Mouse (Mus musculus): ENCODE results near the gene Necab3. TPM values are rescaled to one million over a fixed set of nuclear protein-coding genes. Genes with fewer than 3 reads are reported as not detected.

The Necab3 gene
- 2.4 and 2.5 TPM in 2 replicates for polyA plus RNA-seq (2014; fragmentation: Nextera tagmentation; extraction: Ambion mirVana)

DNA sequence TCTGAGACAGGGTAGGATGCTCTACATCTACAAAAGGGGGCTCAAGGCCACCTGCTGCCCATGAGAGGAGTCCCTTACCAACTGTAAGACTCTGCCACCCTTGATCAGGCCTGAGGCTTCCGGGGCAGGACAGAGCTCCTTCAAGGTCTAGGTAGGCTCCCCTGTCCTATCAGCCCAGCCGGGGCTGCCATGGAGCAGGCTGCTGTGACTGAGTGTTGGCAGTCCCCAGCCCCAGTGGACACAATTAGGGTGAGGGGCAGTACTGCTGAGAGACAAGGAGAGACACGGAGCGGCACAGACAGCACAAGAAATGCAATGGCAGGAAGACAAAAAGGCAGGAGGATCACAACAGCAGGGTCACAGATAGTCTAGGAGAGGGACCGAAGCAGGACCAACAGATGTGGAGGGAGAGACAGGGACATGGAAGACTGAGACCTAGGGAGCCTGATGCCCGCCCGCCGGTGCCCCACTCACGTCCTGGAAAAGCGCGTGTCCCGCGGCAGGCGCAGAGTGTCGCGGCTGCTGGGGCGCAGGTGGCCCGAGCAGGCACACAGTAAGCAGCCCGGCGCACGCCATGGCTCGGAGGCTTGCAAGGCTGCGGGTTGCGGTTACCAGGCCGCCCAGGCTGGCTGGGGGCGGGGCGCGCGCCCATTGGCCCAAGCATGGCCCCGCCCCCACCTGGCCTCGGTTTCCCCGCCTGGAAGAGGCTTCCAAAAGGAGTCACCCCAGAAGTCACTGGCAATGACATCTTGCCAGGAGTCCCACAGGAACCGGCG is at the start of gene Necab3:
Gene Necab3, minus strand, starts transcription at position 627 of the 776 bp plus-strand sequence.
- Histone ChIP-seq H3K4me3 (ENCODE audit: low read length) (peak within 1 kb of the TSS; percentile 31), H3K4me1 (ENCODE audit: control insufficient read depth, insufficient read depth, low read length) (peaks cover 6% of the 10 kb centered on the region; the same call in 1 of the 2 replicates), H3K27ac (ENCODE audit: low read depth, low read length) (no peak within 1 kb of the TSS), H3K36me3 (ENCODE audit: control insufficient read depth, insufficient read depth, low read length) (peaks cover 27% of the 10 kb centered on the region), H3K27me3 (ENCODE audit: control insufficient read depth, insufficient read depth, low read length) (no peaks in the 10 kb centered on the region), H3K4me2 (replicated peaks; ENCODE audit: low read depth, low read length) (peak within 1 kb of the TSS; percentile 60), H3K9ac (ENCODE audit: low read depth, low read length) (peak within 1 kb of the TSS; percentile 46; the same call in 1 of the 2 replicates), H3K9me3 (ENCODE audit: control insufficient read depth, low read length) (no peaks in the 10 kb centered on the region)
- 3% methylated on average over 34 of the region's 34 CpGs for WGBS
- ATAC-seq (ENCODE audit: low FRiP score, low TSS enrichment) = peak; percentile 52

- Histone ChIP-seq H3K9me3 (ENCODE audit: control insufficient read depth, low read length) (no peaks in the 10 kb centered on the region), H3K27ac (ENCODE audit: low read depth, low read length) (no peak overlapping the region), H3K4me1 (ENCODE audit: control insufficient read depth, insufficient read depth, low read length) (peaks cover 11% of the 10 kb centered on the region), H3K36me3 (ENCODE audit: control insufficient read depth, insufficient read depth, low read length) (no peaks in the 10 kb centered on the region), H3K27me3 (ENCODE audit: control insufficient read depth, insufficient read depth, low read length) (no peaks in the 10 kb centered on the region), H3K9ac (ENCODE audit: low read depth, low read length) (no peak overlapping the region), H3K4me2 (replicated peaks; ENCODE audit: low read depth, low read length) (no peak overlapping the region), H3K4me3 (ENCODE audit: low read length) (no peak overlapping the region)
- 77% methylated on average over 1 of the region's 1 CpGs for WGBS
- ATAC-seq (ENCODE audit: low FRiP score, low TSS enrichment) = no peak
Measured at GRCm38 (mm10) chr2:154606965-154607364, 48.3 kb upstream of the Necab3 start.

DNA sequence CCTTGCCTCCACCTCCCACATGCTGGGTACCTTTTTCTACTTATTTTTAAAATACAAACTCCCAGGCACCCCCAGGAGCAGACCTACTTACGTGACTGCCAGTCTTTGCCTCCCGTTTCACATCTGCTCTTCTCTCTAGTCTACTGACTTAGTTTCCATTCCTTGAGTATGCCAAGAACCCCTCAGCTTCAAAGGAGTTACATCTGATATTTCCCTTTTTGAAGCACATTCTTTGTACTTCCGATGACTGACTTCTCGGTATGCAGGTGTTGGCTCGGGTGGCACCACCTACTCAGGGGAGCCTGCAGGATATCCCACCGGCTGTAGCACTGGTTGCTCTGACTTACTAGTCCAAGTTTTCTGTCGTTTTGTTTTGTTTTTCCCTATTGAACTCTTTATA is 45.5 kb upstream of the Necab3 start:
- no peaks in the 10 kb centered on the region for H3K36me3 ChIP-seq (ENCODE audit: control insufficient read depth, insufficient read depth, low read length)
- peak overlapping the region; percentile 42; the same call in 1 of the 2 replicates for H3K9ac ChIP-seq (ENCODE audit: low read depth, low read length)
- peak overlapping the region; percentile 81 for H3K4me3 ChIP-seq (ENCODE audit: low read length)
- no peak for ATAC-seq (ENCODE audit: low FRiP score, low TSS enrichment)
- H3K4me1 ChIP-seq (ENCODE audit: control insufficient read depth, insufficient read depth, low read length) = peaks cover 11% of the 10 kb centered on the region
- peak overlapping the region; percentile 64 for H3K4me2 ChIP-seq (replicated peaks; ENCODE audit: low read depth, low read length)
- no peaks in the 10 kb centered on the region for H3K9me3 ChIP-seq (ENCODE audit: control insufficient read depth, low read length)
- H3K27me3 ChIP-seq (ENCODE audit: control insufficient read depth, insufficient read depth, low read length) = no peaks in the 10 kb centered on the region
- H3K27ac ChIP-seq (ENCODE audit: low read depth, low read length) = peak overlapping the region; percentile 47; the same call in 1 of the 2 replicates
- 35% methylated on average over 7 of the region's 7 CpGs for WGBS

GRCm38 (mm10) chr2:154603638-154604153 is 45.0 kb upstream of the Necab3 start, which contains the start of gene Pxmp4:
Gene Pxmp4 (minus strand): TSS chr2:154603708.
- Histone ChIP-seq H3K4me1 (ENCODE audit: control insufficient read depth, insufficient read depth, low read length) (peaks cover 11% of the 10 kb centered on the region), H3K27me3 (ENCODE audit: control insufficient read depth, insufficient read depth, low read length) (no peaks in the 10 kb centered on the region), H3K27ac (ENCODE audit: low read depth, low read length) (peak within 1 kb of the TSS; percentile 47; the same call in 1 of the 2 replicates), H3K4me3 (ENCODE audit: low read length) (peak within 1 kb of the TSS; percentile 81), H3K4me2 (replicated peaks; ENCODE audit: low read depth, low read length) (peak within 1 kb of the TSS; percentile 72), H3K9me3 (ENCODE audit: control insufficient read depth, low read length) (no peaks in the 10 kb centered on the region), H3K9ac (ENCODE audit: low read depth, low read length) (peak within 1 kb of the TSS; percentile 78), H3K36me3 (ENCODE audit: control insufficient read depth, insufficient read depth, low read length) (no peaks in the 10 kb centered on the region)
- peak; percentile 100 for ATAC-seq (ENCODE audit: low FRiP score, low TSS enrichment)
- under 1% methylated on average over 13 of the region's 13 CpGs for WGBS

GRCm38 (mm10) chr2:154603007-154603637 is 44.4 kb upstream of the Necab3 start:
- 0 out of 2 replicates have a peak overlapping the region, but pooled peaks have one; percentile 30 for H3K27ac ChIP-seq (ENCODE audit: low read depth, low read length)

DNA sequence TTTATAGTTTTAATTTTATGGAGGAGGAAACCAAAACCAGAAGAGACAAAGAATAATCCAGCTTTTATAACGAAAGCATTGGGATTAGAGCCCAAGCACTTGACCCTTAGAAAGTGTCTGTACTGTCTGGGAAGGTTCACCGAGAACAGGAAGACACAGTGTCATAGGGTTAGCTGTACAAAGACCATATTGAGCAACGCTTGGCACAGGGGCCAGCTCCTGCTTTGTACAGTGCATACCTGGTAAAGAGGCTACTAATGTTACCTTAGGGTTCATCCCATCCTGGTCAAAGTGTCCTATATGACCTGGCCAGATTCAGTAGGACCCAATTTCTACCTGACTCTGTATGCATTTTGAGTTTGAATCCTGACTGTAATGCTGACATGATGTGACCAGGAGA is 42.6 kb upstream of the Necab3 start:
- no peak overlapping the region for H3K4me3 ChIP-seq (ENCODE audit: low read length)
- no peaks in the 10 kb centered on the region for H3K36me3 ChIP-seq (ENCODE audit: control insufficient read depth, insufficient read depth, low read length)
- WGBS = 73% methylated on average over 3 of the region's 3 CpGs
- ATAC-seq (ENCODE audit: low FRiP score, low TSS enrichment) = no peak
- no peak overlapping the region for H3K27ac ChIP-seq (ENCODE audit: low read depth, low read length)
- H3K4me1 ChIP-seq (ENCODE audit: control insufficient read depth, insufficient read depth, low read length) = peaks cover 11% of the 10 kb centered on the region
- no peak overlapping the region for H3K4me2 ChIP-seq (replicated peaks; ENCODE audit: low read depth, low read length)
- H3K9me3 ChIP-seq (ENCODE audit: control insufficient read depth, low read length) = no peaks in the 10 kb centered on the region
- H3K27me3 ChIP-seq (ENCODE audit: control insufficient read depth, insufficient read depth, low read length) = no peaks in the 10 kb centered on the region
- H3K9ac ChIP-seq (ENCODE audit: low read depth, low read length) = no peak overlapping the region

More at GRCm38 (mm10) chr2:154603007-154603637, 44.4 kb upstream of the Necab3 start:
- Histone ChIP-seq H3K27me3 (ENCODE audit: control insufficient read depth, insufficient read depth, low read length) (no peaks in the 10 kb centered on the region), H3K9me3 (ENCODE audit: control insufficient read depth, low read length) (no peaks in the 10 kb centered on the region), H3K36me3 (ENCODE audit: control insufficient read depth, insufficient read depth, low read length) (no peaks in the 10 kb centered on the region), H3K9ac (ENCODE audit: low read depth, low read length) (peak overlapping the region; percentile 78), H3K4me1 (ENCODE audit: control insufficient read depth, insufficient read depth, low read length) (peaks cover 11% of the 10 kb centered on the region), H3K4me3 (ENCODE audit: low read length) (peak overlapping the region; percentile 81), H3K4me2 (replicated peaks; ENCODE audit: low read depth, low read length) (peak overlapping the region; percentile 72)
- WGBS = 18% methylated on average over 22 of the region's 22 CpGs
- no peak for ATAC-seq (ENCODE audit: low FRiP score, low TSS enrichment)

DNA sequence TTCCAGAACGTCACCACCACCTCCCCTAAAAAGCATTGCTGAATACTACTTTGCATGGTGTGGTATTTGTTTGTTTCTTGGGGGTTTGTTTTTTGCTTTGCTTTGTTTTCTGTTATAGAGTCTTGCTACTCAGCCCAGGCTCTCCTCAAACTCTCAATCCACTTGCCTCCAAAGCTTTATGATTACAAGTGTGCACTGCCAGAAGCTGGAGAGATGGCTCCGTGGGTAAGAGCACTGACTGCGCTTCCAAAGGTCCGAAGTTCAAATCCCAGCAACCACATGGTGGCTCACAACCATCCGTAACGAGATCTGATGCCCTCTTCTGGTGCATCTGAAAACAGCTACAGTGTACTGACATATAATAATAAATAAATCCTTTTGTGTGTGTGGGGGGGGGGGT is 41.9 kb upstream of the Necab3 start:
- H3K27ac ChIP-seq (ENCODE audit: low read depth, low read length) = no peak overlapping the region
- H3K9ac ChIP-seq (ENCODE audit: low read depth, low read length) = no peak overlapping the region
- no peak overlapping the region for H3K4me2 ChIP-seq (replicated peaks; ENCODE audit: low read depth, low read length)
- peaks cover 11% of the 10 kb centered on the region for H3K4me1 ChIP-seq (ENCODE audit: control insufficient read depth, insufficient read depth, low read length)
- no peak overlapping the region for H3K4me3 ChIP-seq (ENCODE audit: low read length)
- no peaks in the 10 kb centered on the region for H3K27me3 ChIP-seq (ENCODE audit: control insufficient read depth, insufficient read depth, low read length)
- no peaks in the 10 kb centered on the region for H3K36me3 ChIP-seq (ENCODE audit: control insufficient read depth, insufficient read depth, low read length)
- 72% methylated on average over 6 of the region's 6 CpGs for WGBS
- no peak for ATAC-seq (ENCODE audit: low FRiP score, low TSS enrichment)
- no peaks in the 10 kb centered on the region for H3K9me3 ChIP-seq (ENCODE audit: control insufficient read depth, low read length)

DNA sequence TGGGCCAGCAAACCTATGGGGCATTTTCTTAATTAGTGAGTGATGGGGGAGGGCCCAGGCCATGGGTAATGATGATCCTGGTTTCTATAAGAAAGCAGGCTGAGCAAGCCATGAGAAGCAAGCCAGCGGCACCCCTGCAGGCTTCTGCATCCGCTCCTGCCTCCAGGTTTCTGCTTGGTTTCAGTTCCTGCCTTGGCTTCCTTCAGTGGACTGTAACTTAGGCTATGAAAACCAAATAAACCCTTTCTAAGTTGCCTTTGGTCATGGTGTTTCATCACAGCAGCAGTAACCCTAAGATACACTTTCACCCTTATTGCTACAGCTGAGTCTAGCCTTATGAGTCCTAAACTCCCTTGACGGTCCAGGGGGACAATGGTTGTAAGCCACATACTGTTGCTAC is 38.7 kb upstream of the Necab3 start:
- Histone ChIP-seq H3K27me3 (ENCODE audit: control insufficient read depth, insufficient read depth, low read length) (no peaks in the 10 kb centered on the region), H3K9ac (ENCODE audit: low read depth, low read length) (no peak overlapping the region), H3K4me3 (ENCODE audit: low read length) (no peak overlapping the region), H3K4me1 (ENCODE audit: control insufficient read depth, insufficient read depth, low read length) (no peaks in the 10 kb centered on the region; the same call in 1 of the 2 replicates), H3K36me3 (ENCODE audit: control insufficient read depth, insufficient read depth, low read length) (peaks cover 3% of the 10 kb centered on the region; the same call in 1 of the 2 replicates), H3K4me2 (replicated peaks; ENCODE audit: low read depth, low read length) (no peak overlapping the region), H3K9me3 (ENCODE audit: control insufficient read depth, low read length) (no peaks in the 10 kb centered on the region), H3K27ac (ENCODE audit: low read depth, low read length) (no peak overlapping the region)
- ATAC-seq (ENCODE audit: low FRiP score, low TSS enrichment) = no peak
- WGBS = 83% methylated on average over 3 of the region's 3 CpGs

All from kidney, embryonic 14.5 days (tissue).